Mouse (Mus musculus) cerebellum, adult 11-12 months (tissue): ENCODE data around the gene Tmem220.
"Not testable (repeated sequence)": the region's sequence is repeated elsewhere in the genome, so short reads cannot be mapped to it uniquely, and the experiment has no call there.

Experiments
- DNase-seq: peaks from one replicate; pipeline ENCODE4 v3.0.0; 2022

Tmem220 gene

GRCm38 (mm10) chr11:67019711-67020475 lies 5.1 kb upstream of the Tmem220 start:
- DNase-seq, result no peak

- peak; percentile 39 for DNase-seq
Observed at GRCm38 (mm10) chr11:67020948-67021347, 4.0 kb upstream of the Tmem220 start.

- no peak for DNase-seq
Observed at GRCm38 (mm10) chr11:67022354-67023115, 2.4 kb upstream of the Tmem220 start.

GRCm38 (mm10) chr11:67023191-67023590 lies 1.8 kb upstream of the Tmem220 start:
- not testable (repeated sequence) for DNase-seq

- DNase-seq, result no peak
Observed at GRCm38 (mm10) chr11:67023802-67024340, 1.1 kb upstream of the Tmem220 start.

GRCm38 (mm10) chr11:67030904-67031602 lies 6.1 kb downstream of the Tmem220 start:
- no peak for DNase-seq

GRCm38 (mm10) chr11:67031603-67031915 lies 6.6 kb downstream of the Tmem220 start:
- DNase-seq, result no peak

- DNase-seq, result no peak
Observed at GRCm38 (mm10) chr11:67034775-67035485, 10.0 kb downstream of the Tmem220 start.

GRCm38 (mm10) chr11:67036229-67036628 lies 11.3 kb downstream of the Tmem220 start:
- DNase-seq, result no peak

- DNase-seq, result no peak
Observed at GRCm38 (mm10) chr11:67036892-67037291, 11.9 kb downstream of the Tmem220 start.

GRCm38 (mm10) chr11:67039799-67040198 lies 14.8 kb downstream of the Tmem220 start:
- DNase-seq, result no peak

- no peak for DNase-seq
Observed at GRCm38 (mm10) chr11:67040483-67040882, 15.5 kb downstream of the Tmem220 start.

- DNase-seq, result no peak
Observed at GRCm38 (mm10) chr11:67043007-67043406, 18.1 kb downstream of the Tmem220 start.

GRCm38 (mm10) chr11:67044959-67045358 lies 20.0 kb downstream of the Tmem220 start:
- DNase-seq, result no peak

GRCm38 (mm10) chr11:67047199-67047598 lies 22.2 kb downstream of the Tmem220 start:
- DNase-seq, result no peak

- no peak for DNase-seq
Observed at GRCm38 (mm10) chr11:67048496-67048895, 23.5 kb downstream of the Tmem220 start.

GRCm38 (mm10) chr11:67049256-67049655 lies 24.3 kb downstream of the Tmem220 start:
- no peak for DNase-seq

GRCm38 (mm10) chr11:67051676-67052320 lies 26.8 kb downstream of the Tmem220 start:
- no peak for DNase-seq

- DNase-seq, result peak; percentile 84
Observed at GRCm38 (mm10) chr11:67052321-67052952, 27.5 kb downstream of the Tmem220 start, which contains the start of the genes Adprm and Sco1. TSS of gene Adprm (minus strand) at chr11:67052594. TSS of gene Sco1 (plus strand) at chr11:67052670.

GRCm38 (mm10) chr11:67054754-67055365 lies 29.9 kb downstream of the Tmem220 start:
- DNase-seq, result no peak

GRCm38 (mm10) chr11:67061311-67061710 lies 36.4 kb downstream of the Tmem220 start:
- no peak for DNase-seq
